In genomic region chr14:24822876-24823567, GRCm38 (mm10) we compare ENCODE assay signal across 8 mouse cellular contexts.
DNase-seq lines count a peak whose midpoint lies in the region; ATAC-seq and TF ChIP-seq lines count a peak whose summit lies in the region.

No protein-coding gene starts in this region.

- no peaks in the 10 kb centered on the region for H3K4me1 ChIP-seq in kidney, postnatal 0 days (replicated peaks; ENCODE audit: insufficient read depth, low read length)

- peak; percentile 87 for DNase-seq in kidney, postnatal 0 days (ENCODE audit: low spot score)
- no peak for DNase-seq in kidney, postnatal 36 days
- peak; percentile 80 for DNase-seq in brain, adult 2 months (ENCODE audit: low read depth, low spot score)
- peak; percentile 19 for DNase-seq in heart, adult 8-10 months (ENCODE audit: low spot score)
- DNase-seq in lung, postnatal 36 days, result peak; percentile 4
- DNase-seq in retina, postnatal 1 day, result no peak

- H3K27me3 ChIP-seq in kidney, postnatal 0 days (ENCODE audit: insufficient read depth, low read length), result no peaks in the 10 kb centered on the region; the same call in 1 of the 2 replicates

- peak; percentile 64 for ATAC-seq in kidney, postnatal 0 days (replicated peaks; ENCODE audit: low FRiP score, low read depth)
- no peak for ATAC-seq in inflammation-experienced regulatory T-cells, adult 6 months
- no peak for ATAC-seq in CD4-positive, CD25-positive, alpha-beta regulatory T cell, adult 4 months

- H3K36me3 ChIP-seq in kidney, postnatal 0 days (ENCODE audit: insufficient read depth, low read length), result no peaks in the 10 kb centered on the region

- 23% methylated on average over 13 of the region's 13 CpGs for WGBS in kidney, postnatal 0 days

- 0 out of 2 replicates have a peak overlapping the region, but pooled peaks have one; percentile 5 for H3K27ac ChIP-seq in kidney, postnatal 0 days

- no peak overlapping the region for H3K4me3 ChIP-seq in kidney, postnatal 0 days (replicated peaks; ENCODE audit: low read depth, low read length)

- H3K4me2 ChIP-seq in kidney, postnatal 0 days (ENCODE audit: low read length), result no peak overlapping the region

- TF ChIP-seq CTCF in kidney, postnatal 0 days (IDR thresholded peaks at IDR 0.05; ENCODE audit: low read depth), result no peak

- H3K9me3 ChIP-seq in kidney, postnatal 0 days (replicated peaks; ENCODE audit: low read length), result no peaks in the 10 kb centered on the region

- no peak overlapping the region for H3K9ac ChIP-seq in kidney, postnatal 0 days (ENCODE audit: low read depth, low read length)

Comparison
In these comparisons a context has a peak if more than half of its experiments do, and no peak if none do; other contexts are left out.
1. DNase-seq: peak in kidney, postnatal 0 days (single experiment), brain, adult 2 months (single experiment), heart, adult 8-10 months (single experiment) and lung, postnatal 36 days (single experiment); none in kidney, postnatal 36 days (0 of 2) and retina, postnatal 1 day (single experiment).